Mouse (Mus musculus) gastrocnemius, postnatal 14 days (tissue): ENCODE measurements around the gene Flot2. TPM values are rescaled to one million over a fixed set of nuclear protein-coding genes. Genes with fewer than 3 reads are reported as not detected.

Experiments used
- DNase-seq: peaks from one replicate; pipeline ENCODE4 v3.0.0; 2021; ENCODE audit warnings: mixed read lengths
- intact Hi-C: fragments of 180-260 bp; cut with DNase I; formaldehyde crosslinking; loops from one replicate; pipeline ENCODE4 v1.15.1; 2025; ENCODE audit warnings: low total_unique reads
- total RNA-seq, 2 experiments: library from RNA; stranded (reverse); gene quantifications; 2 replicates each; pipeline ENCODE4 v1.2.3; 2021

Flot2 gene
- total RNA-seq, 2 experiments from 2014 or later, result 60.7 to 64.3 TPM

DNA sequence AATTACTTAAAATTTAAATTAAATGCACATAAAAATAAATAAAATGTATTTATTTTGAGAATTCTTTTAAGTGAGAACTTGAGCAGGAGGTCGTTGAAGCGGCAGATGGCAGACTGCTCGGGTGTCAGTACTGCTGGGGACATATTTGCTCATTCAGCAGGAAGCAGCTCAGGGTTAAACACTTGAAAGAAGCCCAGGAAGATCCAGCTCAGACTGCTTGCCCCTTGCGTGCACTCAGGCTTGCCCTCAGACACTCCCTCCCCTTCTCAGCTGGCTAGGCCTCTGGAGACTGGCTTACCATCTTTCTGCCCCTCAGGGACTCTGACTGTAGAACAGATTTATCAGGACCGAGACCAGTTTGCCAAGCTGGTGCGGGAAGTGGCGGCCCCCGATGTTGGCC, 19.2 kb downstream of the Flot2 start:
- no peak for DNase-seq
- intact Hi-C loops, result loop anchor here (5.0 kb wide), 2 partner anchors 100 to 120 kb away; partner anchors contain the start of genes Nek8 and Tlcd1

DNA sequence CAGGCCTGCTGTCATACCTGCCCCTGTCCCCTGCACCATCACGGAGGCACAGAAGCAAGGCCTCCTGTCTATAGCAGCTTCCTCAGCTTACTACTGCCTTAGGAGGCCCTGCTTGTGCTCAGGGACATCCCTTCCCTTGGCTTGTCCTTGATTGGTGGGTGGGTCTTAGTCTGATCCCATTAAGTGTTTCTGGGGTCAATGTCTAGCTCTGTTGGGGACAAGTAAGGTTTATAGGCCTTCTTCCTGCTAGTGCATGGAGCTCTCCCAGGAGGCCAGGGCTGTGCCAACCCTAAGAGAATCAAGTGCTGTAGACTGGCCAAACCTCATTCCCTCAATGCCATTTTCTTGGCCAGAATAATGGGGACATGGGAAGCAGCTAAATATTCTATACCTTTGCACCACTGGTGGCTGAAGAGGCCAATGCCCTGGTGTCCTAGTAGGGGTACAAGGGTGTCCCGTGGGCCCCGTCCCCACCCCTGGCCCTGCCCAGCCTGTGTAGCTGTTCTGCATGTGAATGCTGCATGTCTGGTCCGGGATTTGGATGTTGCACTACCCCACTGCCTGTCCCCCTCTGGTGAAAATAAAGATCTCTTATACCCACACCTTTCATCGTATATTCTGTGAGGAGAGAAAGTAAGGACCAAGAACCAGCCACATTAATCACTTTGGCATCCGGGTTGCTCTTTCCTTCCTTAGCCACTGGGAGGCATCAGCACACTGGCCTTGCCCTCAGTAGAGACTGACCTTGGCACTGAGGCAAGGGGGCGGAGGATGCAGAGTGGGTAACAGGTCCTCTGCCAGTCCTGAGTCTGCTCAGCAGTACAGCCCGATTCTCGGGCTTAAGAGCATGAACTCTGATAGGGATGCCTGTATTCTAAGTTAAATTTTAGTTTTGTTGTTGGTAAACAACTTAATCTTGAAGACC, 22.4 kb downstream of the Flot2 start:
- intact Hi-C loops, result loop anchor here (5.0 kb wide), 2 partner anchors 97 to 117 kb away; partner anchors contain the start of genes Nek8 and Tlcd1

GRCm38 (mm10) chr11:78062563-78062962, 24.8 kb downstream of the Flot2 start:
- intact Hi-C loops, result no loop called here
- no peak for DNase-seq

More for the DNA sequence above, 22.4 kb downstream of the Flot2 start:
- peak; percentile 87 for DNase-seq

GRCm38 (mm10) chr11:78065906-78066305, 28.2 kb downstream of the Flot2 start:
- DNase-seq, result no peak
- intact Hi-C loops, result no loop called here

- intact Hi-C loops, result no loop called here
Measured at GRCm38 (mm10) chr11:78066641-78067040, 28.9 kb downstream of the Flot2 start.

GRCm38 (mm10) chr11:78067566-78067965, 29.8 kb downstream of the Flot2 start:
- intact Hi-C loops, result no loop called here
- DNase-seq, result no peak

More at GRCm38 (mm10) chr11:78066641-78067040, 28.9 kb downstream of the Flot2 start:
- DNase-seq, result no peak

DNA sequence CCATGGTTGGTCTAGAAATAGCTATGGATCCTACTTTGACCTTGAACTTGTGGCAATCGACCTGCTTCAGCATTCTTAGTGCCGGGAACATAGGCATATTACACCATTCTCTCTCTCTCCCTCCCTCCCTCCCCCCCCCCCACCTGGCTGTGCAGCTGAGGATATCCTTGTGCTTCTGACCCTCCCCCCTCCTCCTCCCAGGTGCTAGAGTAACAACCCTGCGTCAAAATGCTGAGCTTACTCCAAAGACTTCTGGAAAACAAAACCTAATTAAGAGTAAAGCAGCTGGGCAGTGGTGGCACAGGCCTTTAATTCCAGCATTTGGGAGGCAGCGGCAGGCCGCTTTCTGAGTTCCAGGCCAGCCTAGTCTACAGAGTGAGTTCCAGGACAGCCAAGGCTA, 31.4 kb downstream of the Flot2 start:
- DNase-seq, result no peak
- intact Hi-C loops, result no loop called here

- DNase-seq, result no peak
- intact Hi-C loops, result no loop called here
Measured at GRCm38 (mm10) chr11:78069646-78070045, 31.9 kb downstream of the Flot2 start.

GRCm38 (mm10) chr11:78071938-78072337, 34.2 kb downstream of the Flot2 start:
- DNase-seq, result no peak
- intact Hi-C loops, result no loop called here

DNA sequence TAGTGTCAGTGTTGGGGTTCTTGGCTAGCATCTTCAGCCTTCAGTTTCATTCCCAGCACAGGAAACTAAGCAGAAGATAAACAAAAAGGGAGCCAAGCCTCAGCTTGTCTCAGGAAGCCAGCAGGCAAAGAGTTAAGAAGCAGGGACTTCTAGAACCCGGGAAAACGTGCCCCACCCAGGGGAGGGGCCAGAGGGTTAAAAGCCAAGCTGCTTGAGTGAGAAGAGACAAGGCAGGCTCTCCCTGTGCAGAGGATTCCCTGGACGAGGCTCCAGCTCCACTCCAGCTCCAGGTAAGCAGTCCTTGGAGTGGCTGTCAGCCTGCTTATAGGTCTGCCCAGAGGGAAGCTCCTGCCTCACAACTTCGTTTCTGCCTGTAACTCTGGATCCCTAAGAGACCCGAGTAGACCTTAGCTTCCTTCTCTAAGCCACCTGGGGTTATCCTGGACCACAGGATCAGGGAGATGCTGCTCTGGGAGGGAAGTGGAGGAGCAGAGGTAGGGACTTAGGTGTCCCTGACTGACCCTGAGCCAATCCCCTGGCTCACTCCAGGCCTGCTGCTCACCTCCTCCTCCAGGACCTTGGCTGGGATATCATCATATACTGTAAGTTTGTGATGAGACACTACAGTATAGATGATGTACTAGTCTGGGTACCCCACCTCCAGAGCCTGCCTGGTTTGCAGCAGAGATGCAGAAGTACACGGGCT, 34.8 kb downstream of the Flot2 start:
- intact Hi-C loops, result no loop called here
- no peak for DNase-seq

- intact Hi-C loops, result no loop called here
- DNase-seq, result no peak
Measured at GRCm38 (mm10) chr11:78073577-78074276, 36.0 kb downstream of the Flot2 start.

- intact Hi-C loops, result no loop called here
- DNase-seq, result no peak
Measured at GRCm38 (mm10) chr11:78074277-78074652, 36.5 kb downstream of the Flot2 start.

DNA sequence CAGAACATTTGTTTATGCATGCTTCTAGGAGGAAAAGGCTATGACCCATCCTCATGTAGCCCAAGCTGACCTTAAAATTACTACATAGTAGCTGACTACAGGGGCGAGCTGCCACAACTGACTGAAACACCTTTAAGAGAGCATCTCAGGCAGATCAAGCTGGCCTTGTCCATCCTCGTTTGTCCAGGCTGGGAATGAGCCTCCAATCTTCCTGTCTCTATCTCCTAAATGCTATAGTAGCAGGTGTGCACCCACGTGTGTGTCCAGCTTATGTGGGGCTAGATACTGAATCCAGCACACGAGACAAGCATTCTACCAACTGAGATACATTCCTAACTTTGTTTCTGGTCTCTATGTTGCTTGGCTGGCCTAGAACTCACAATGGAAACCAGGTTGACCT, 36.9 kb downstream of the Flot2 start:
- DNase-seq, result no peak
- intact Hi-C loops, result no loop called here

DNA sequence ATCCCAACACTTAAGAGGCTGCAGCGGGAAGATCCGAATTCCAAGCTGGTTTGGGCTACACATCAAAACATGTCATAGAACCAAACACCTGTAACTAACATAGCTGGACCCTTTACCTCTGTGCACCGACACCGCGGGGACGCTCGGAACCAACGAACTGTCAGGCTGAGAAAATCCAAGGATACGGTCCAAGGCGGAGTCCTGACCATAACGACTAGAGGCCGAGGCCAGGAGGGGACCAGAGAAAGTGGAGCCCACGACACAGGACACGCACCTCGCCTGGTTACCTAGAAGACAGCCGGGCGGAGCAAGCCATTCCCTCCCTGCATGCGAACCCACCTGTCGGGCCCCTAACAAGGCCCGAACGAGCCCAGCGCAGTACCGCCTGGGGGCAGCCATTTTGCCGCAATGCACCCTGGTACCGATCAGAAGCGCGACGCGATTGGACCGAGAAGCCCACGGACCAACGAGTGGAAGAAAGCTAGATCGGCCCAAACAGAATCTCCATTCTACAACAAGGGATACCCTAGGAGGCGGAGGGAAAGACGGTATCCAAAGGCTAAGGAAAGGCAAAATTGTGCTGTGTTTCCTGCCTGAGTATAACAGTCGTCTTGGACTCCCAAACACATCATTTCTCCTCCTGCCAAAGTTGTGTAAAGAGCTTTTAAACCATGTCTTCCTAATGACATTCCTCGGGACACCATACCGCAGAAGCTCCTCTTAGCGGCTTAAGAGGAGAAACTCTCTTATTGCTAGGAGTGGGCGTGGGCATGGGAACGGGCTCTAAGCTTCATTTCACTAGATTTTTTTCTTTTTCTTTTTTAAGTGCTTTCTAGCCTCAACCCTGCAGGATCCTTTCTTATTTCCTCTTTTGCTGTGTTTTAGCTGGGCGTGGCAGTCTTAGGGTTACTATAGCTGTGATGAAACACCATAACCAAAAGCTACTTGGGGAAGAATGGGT, 42.5 kb downstream of the Flot2 start, which contains the start of gene Eral1:
Gene Eral1, minus strand, starts transcription at position 423 of the 961 bp plus-strand sequence.
- peak; percentile 78 for DNase-seq
- intact Hi-C loops, result no loop called here

DNA sequence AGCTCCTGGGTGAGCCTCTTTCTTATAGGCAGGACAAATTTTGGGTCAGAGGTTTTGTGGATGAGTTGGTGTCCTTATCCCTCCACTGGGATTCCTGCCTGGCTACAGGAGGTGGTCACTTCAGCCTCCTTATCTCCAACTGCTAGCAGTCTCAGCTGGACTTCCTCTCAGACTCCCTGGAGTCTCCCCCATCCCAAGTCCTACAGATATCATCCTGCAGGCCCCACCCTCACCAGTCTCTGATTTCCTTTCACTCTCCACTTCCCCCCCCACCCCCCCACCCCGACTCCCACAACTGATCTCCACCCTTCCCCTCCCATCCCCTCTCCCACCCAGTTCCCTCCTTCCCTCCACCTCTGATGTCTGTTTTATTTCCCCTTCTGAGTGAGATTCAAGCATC, 45.9 kb downstream of the Flot2 start:
- intact Hi-C loops, result no loop called here
- no peak for DNase-seq

GRCm38 (mm10) chr11:78086925-78087479, 49.3 kb downstream of the Flot2 start:
- DNase-seq, result no peak
- intact Hi-C loops, result no loop called here

DNA sequence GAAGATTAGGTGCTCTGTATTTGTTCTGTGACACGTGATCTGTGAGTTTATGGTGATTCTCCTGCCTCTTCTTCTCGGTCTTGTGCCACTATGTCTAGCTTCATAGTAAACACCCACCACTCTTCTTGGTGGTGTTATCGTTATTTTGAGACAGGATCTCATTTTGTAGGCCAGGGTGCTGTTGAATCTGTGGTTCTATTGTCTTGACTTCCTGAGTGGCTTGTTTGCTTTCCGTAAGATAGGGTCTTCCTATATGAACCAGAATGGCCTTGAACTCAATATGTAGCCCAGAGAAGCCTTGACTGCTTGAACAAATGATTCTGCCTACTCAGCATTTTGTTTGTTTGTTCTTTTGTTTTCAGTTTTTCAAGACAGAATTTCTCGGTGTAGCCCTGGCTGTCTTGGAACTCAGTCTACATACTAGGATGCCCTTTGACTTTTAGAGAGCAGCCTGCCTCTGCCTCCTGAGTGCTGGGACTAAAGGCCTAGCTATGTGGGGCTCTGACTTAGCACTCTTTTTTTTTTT, 50.1 kb downstream of the Flot2 start:
- intact Hi-C loops, result no loop called here
- no peak for DNase-seq

- DNase-seq, result no peak
- intact Hi-C loops, result no loop called here
Measured at GRCm38 (mm10) chr11:78094137-78094503, 56.4 kb downstream of the Flot2 start.
